Mouse (Mus musculus): ENCODE data around the gene Gm44503.

- TF ChIP-seq CTCF (IDR thresholded peaks at IDR 0.05; ENCODE audit: low read depth, low read length) (no peak), TAL1 (conservative IDR thresholded peaks at IDR 0.05; ENCODE audit: low read depth, low read length) (no peak), POLR2AphosphoS5 (IDR thresholded peaks at IDR 0.05; ENCODE audit: insufficient replicate concordance, low read depth, low read length) (no peak)
These were observed at the start of gene Gm44503, which contains the start of gene Dyx1c1 for GRCm38 (mm10) chr9:72958521-72959450.

All from G1E (cell line).